Mouse (Mus musculus): Measurements from ENCODE around the gene Eva1a.

Gene Eva1a

GRCm38 (mm10) chr6:82066515-82067081 is 25.8 kb downstream of the Eva1a start:
- no peak for DNase-seq (ENCODE audit: low read depth, low spot score)

GRCm38 (mm10) chr6:82070459-82070858 is 29.6 kb downstream of the Eva1a start:
- DNase-seq (ENCODE audit: low read depth, low spot score), result no peak

- DNase-seq (ENCODE audit: low read depth, low spot score), result no peak
Observed at GRCm38 (mm10) chr6:82073011-82073410, 32.2 kb downstream of the Eva1a start.

GRCm38 (mm10) chr6:82073567-82073966 is 32.7 kb downstream of the Eva1a start:
- DNase-seq (ENCODE audit: low read depth, low spot score), result no peak

- DNase-seq (ENCODE audit: low read depth, low spot score), result no peak
Observed at GRCm38 (mm10) chr6:82076364-82076763, 35.5 kb downstream of the Eva1a start.

- DNase-seq (ENCODE audit: low read depth, low spot score), result no peak
Observed at GRCm38 (mm10) chr6:82078875-82079274, 38.0 kb downstream of the Eva1a start.

- DNase-seq (ENCODE audit: low read depth, low spot score), result no peak
Observed at GRCm38 (mm10) chr6:82083655-82084054, 42.8 kb downstream of the Eva1a start.

GRCm38 (mm10) chr6:82084235-82084634 is 43.4 kb downstream of the Eva1a start:
- DNase-seq (ENCODE audit: low read depth, low spot score), result no peak

- no peak for DNase-seq (ENCODE audit: low read depth, low spot score)
Observed at GRCm38 (mm10) chr6:82085313-82085908, 44.6 kb downstream of the Eva1a start.

- DNase-seq (ENCODE audit: low read depth, low spot score), result no peak
Observed at GRCm38 (mm10) chr6:82088133-82088532, 47.3 kb downstream of the Eva1a start.

GRCm38 (mm10) chr6:82091773-82092172 is 50.9 kb downstream of the Eva1a start:
- no peak for DNase-seq (ENCODE audit: low read depth, low spot score)

GRCm38 (mm10) chr6:82097705-82098104 is 56.9 kb downstream of the Eva1a start:
- DNase-seq (ENCODE audit: low read depth, low spot score), result no peak

- no peak for DNase-seq (ENCODE audit: low read depth, low spot score)
Observed at GRCm38 (mm10) chr6:82098456-82098855, 57.6 kb downstream of the Eva1a start.

GRCm38 (mm10) chr6:82110473-82110872 is 69.6 kb downstream of the Eva1a start:
- no peak for DNase-seq (ENCODE audit: low read depth, low spot score)

GRCm38 (mm10) chr6:82111111-82111510 is 70.3 kb downstream of the Eva1a start:
- DNase-seq (ENCODE audit: low read depth, low spot score), result no peak

GRCm38 (mm10) chr6:82111540-82111939 is 70.7 kb downstream of the Eva1a start:
- no peak for DNase-seq (ENCODE audit: low read depth, low spot score)

GRCm38 (mm10) chr6:82112127-82113090 is 71.6 kb downstream of the Eva1a start:
- no peak for DNase-seq (ENCODE audit: low read depth, low spot score)

GRCm38 (mm10) chr6:82115335-82115965 is 74.6 kb downstream of the Eva1a start:
- DNase-seq (ENCODE audit: low read depth, low spot score), result no peak

GRCm38 (mm10) chr6:82116176-82116575 is 75.3 kb downstream of the Eva1a start:
- DNase-seq (ENCODE audit: low read depth, low spot score), result no peak

GRCm38 (mm10) chr6:82117871-82118270 is 77.0 kb downstream of the Eva1a start:
- DNase-seq (ENCODE audit: low read depth, low spot score), result no peak

- DNase-seq (ENCODE audit: low read depth, low spot score), result peak; percentile 14
Observed at GRCm38 (mm10) chr6:82119322-82120162, 78.7 kb downstream of the Eva1a start.

Measured in retina, postnatal 7 days (tissue).